Mouse (Mus musculus) T-helper 17 cell (primary cell): ENCODE measurements around the gene Lsm7.

Experiments
- in situ Hi-C, 2 experiments: fragments of 300-600 bp; cut with MboI, MseI; formaldehyde crosslinking; loops; 1 replicate in 1 of 2; 2 replicates in 1 of 2; pipeline ENCODE4 v1.15.1; 2025; ENCODE audit warnings: high pct_unique_total_duplicates in 2 of 2

The Lsm7 gene

GRCm38 (mm10) chr10:80854913-80855748, at the start of gene Lsm7, which contains the start of gene Sppl2b:
TSS of gene Lsm7 (minus strand) at chr10:80855209.
TSS of gene Sppl2b (plus strand) at chr10:80855275.
- in situ Hi-C loops, result no loop called here

- in situ Hi-C loops, result no loop called here
Measured at GRCm38 (mm10) chr10:80904709-80905108, 49.7 kb upstream of the Lsm7 start.

- in situ Hi-C loops, result no loop called here
Measured at GRCm38 (mm10) chr10:80904004-80904693, 49.1 kb upstream of the Lsm7 start.

GRCm38 (mm10) chr10:80903282-80903681, 48.3 kb upstream of the Lsm7 start:
- in situ Hi-C loops, result no loop called here

- in situ Hi-C loops, result no loop called here
Measured at GRCm38 (mm10) chr10:80902273-80902940, 47.4 kb upstream of the Lsm7 start.

- in situ Hi-C loops, result no loop called here
Measured at GRCm38 (mm10) chr10:80901409-80902272, 46.6 kb upstream of the Lsm7 start.

GRCm38 (mm10) chr10:80900318-80901247, 45.6 kb upstream of the Lsm7 start, which contains the start of gene Timm13:
TSS of gene Timm13 (minus strand) at chr10:80900969.
- in situ Hi-C loops, result no loop called here

- in situ Hi-C loops, result no loop called here
Measured at GRCm38 (mm10) chr10:80899591-80900317, 44.7 kb upstream of the Lsm7 start.

- in situ Hi-C loops, result no loop called here
Measured at GRCm38 (mm10) chr10:80899074-80899473, 44.1 kb upstream of the Lsm7 start.

GRCm38 (mm10) chr10:80897861-80898510, 43.0 kb upstream of the Lsm7 start:
- in situ Hi-C loops, result no loop called here

- in situ Hi-C loops, result no loop called here
Measured at GRCm38 (mm10) chr10:80896581-80897485, 41.8 kb upstream of the Lsm7 start.

GRCm38 (mm10) chr10:80895697-80896096, 40.7 kb upstream of the Lsm7 start:
- in situ Hi-C loops, result no loop called here

GRCm38 (mm10) chr10:80895100-80895499, 40.1 kb upstream of the Lsm7 start:
- in situ Hi-C loops, result no loop called here

GRCm38 (mm10) chr10:80887181-80887580, 32.2 kb upstream of the Lsm7 start:
- in situ Hi-C loops, result loop anchor here in 1 of 2 experiments (10.0 kb wide), 1 partner anchor 58 kb away; no protein-coding TSS in a partner anchor

GRCm38 (mm10) chr10:80881301-80881700, 26.3 kb upstream of the Lsm7 start:
- in situ Hi-C loops, result loop anchor here (5.0 to 10.0 kb wide), 2 partner anchors 64 to 111 kb away; no protein-coding TSS in a partner anchor

- in situ Hi-C loops, result loop anchor here (5.0 to 10.0 kb wide), 2 partner anchors 64 to 111 kb away; no protein-coding TSS in a partner anchor
Measured at GRCm38 (mm10) chr10:80880901-80881300, 25.9 kb upstream of the Lsm7 start.

- in situ Hi-C loops, result loop anchor here (5.0 to 10.0 kb wide), 2 partner anchors 65 to 112 kb away; no protein-coding TSS in a partner anchor
Measured at GRCm38 (mm10) chr10:80880131-80880641, 25.2 kb upstream of the Lsm7 start.
